Mouse (Mus musculus) ES-E14 (cell line): Measurements from ENCODE around the gene Dync2li1. TPM values are rescaled to one million over a fixed set of nuclear protein-coding genes. Genes with fewer than 3 reads are reported as not detected.

Source experiments
- DNase-seq: peaks from one replicate; pipeline ENCODE4 v3.0.0-alpha.2; 2013; ENCODE audit warnings: low read depth, low spot score
- H3K27ac ChIP-seq: 2 replicates; pipeline ENCODE4 v1.5.1; 2012; ENCODE audit warnings: low read depth, mild to moderate bottlenecking, low read length, moderate library complexity, mixed read lengths; ENCODE audit not compliant: poor library complexity, insufficient read depth, severe bottlenecking
- H3K36me3 ChIP-seq: 2 replicates; pipeline ENCODE4 v1.6.1; 2012; ENCODE audit warnings: mild to moderate bottlenecking, low read length, moderate library complexity, mixed read lengths; ENCODE audit not compliant: control insufficient read depth, poor library complexity, insufficient read depth, severe bottlenecking
- H3K4me1 ChIP-seq, 2 experiments: fragments of 150-350 bp in 1 of 2; sonication (generic) in 1 of 2; 2 replicates each; pipeline ENCODE4 v1.6.1; 2012; ENCODE audit warnings: low read length in 2 of 2, mild to moderate bottlenecking in 1 of 2, mixed read lengths in 1 of 2; ENCODE audit not compliant: control insufficient read depth in 2 of 2, insufficient read depth in 2 of 2, poor library complexity in 1 of 2
- H3K4me3 ChIP-seq, 2 experiments: fragments of 150-350 bp in 1 of 2; sonication (generic) in 1 of 2; 2 replicates each; pipeline ENCODE4 v1.5.1; 2012; ENCODE audit warnings: low read length in 2 of 2, low read depth in 1 of 2, mild to moderate bottlenecking in 1 of 2, mixed read lengths in 1 of 2; ENCODE audit not compliant: insufficient read depth in 1 of 2, poor library complexity in 1 of 2, severe bottlenecking in 1 of 2
- H3K9ac ChIP-seq: 2 replicates; pipeline ENCODE4 v1.6.1; 2012; ENCODE audit warnings: low read depth, mild to moderate bottlenecking, low read length, mixed read lengths; ENCODE audit not compliant: poor library complexity, insufficient read depth, severe bottlenecking
- H3K9me3 ChIP-seq: fragments of 150-350 bp; sonication (generic); 2 replicates; pipeline ENCODE4 v1.6.1; 2012; ENCODE audit warnings: low read depth, mild to moderate bottlenecking, low read length; ENCODE audit not compliant: control insufficient read depth, insufficient read depth
- CHD2 ChIP-seq: IDR thresholded peaks from 2 replicates; pipeline ENCODE4 v1.6.1; 2014; ENCODE audit warnings: mild to moderate bottlenecking, low read depth, low read length, inconsistent platforms
- HCFC1 ChIP-seq: IDR thresholded peaks from 2 replicates; pipeline ENCODE4 v1.6.1; 2012; ENCODE audit warnings: low read length, inconsistent platforms, borderline replicate concordance; ENCODE audit not compliant: insufficient read depth
- MAFK ChIP-seq: IDR thresholded peaks from 2 replicates; pipeline ENCODE4 v1.6.1; 2014; ENCODE audit warnings: mild to moderate bottlenecking, low read depth, low read length, inconsistent platforms; ENCODE audit not compliant: insufficient read depth
- ZC3H11A ChIP-seq: IDR thresholded peaks from 2 replicates; pipeline ENCODE4 v1.6.1; 2012; ENCODE audit warnings: low read depth, mild to moderate bottlenecking, inconsistent platforms, low read length, borderline replicate concordance
- ZNF384 ChIP-seq: IDR thresholded peaks from 2 replicates; pipeline ENCODE4 v1.6.1; 2012; ENCODE audit warnings: low read depth, low read length, inconsistent platforms
- in situ Hi-C, 2 experiments: fragments of 600-800 bp; cut with MboI; formaldehyde crosslinking; loops; one replicate each; pipeline ENCODE4 v1.15.1; 2025; ENCODE audit warnings: low sequenced_read_pairs in 2 of 2, inconsistent platforms in 1 of 2; ENCODE audit not compliant: unreplicated experiment in 2 of 2
- total RNA-seq: library from RNA; depleted of rRNA; stranded (reverse); fragments of 300-350 nt; gene quantifications from 2 replicates; pipeline ENCODE4 v1.2.3, GENCODE M21; 2012

Gene Dync2li1
- total RNA-seq, 1 experiment = 5.9 TPM

GRCm38 (mm10) chr17:84631836-84632235 is 5.5 kb downstream of the Dync2li1 start:
- in situ Hi-C loops = no loop called here
- Histone ChIP-seq H3K9ac (no peak overlapping the region), H3K36me3 (no peaks in the 10 kb centered on the region), H3K4me1 (peaks cover 0 to 2% of the 10 kb centered on the region in 2 experiments; a peak in 1 of 4 replicates), H3K27ac (no peak overlapping the region), H3K4me3 (no peak overlapping the region), H3K9me3 (no peaks in the 10 kb centered on the region)
- no peak for DNase-seq
- TF ChIP-seq HCFC1 (no peak), MAFK (no peak), CHD2 (no peak), ZNF384 (no peak), ZC3H11A (no peak)

GRCm38 (mm10) chr17:84633443-84633842 is 7.1 kb downstream of the Dync2li1 start:
- TF ChIP-seq CHD2 = no peak
- no peak for TF ChIP-seq ZC3H11A
- TF ChIP-seq HCFC1 = no peak
- no peak for TF ChIP-seq ZNF384
- TF ChIP-seq MAFK = no peak
- Histone ChIP-seq H3K4me1 (peaks cover 0 to 4% of the 10 kb centered on the region in 2 experiments; a peak in 1 of 4 replicates), H3K27ac (no peak overlapping the region), H3K36me3 (no peaks in the 10 kb centered on the region), H3K4me3 (no peak overlapping the region), H3K9ac (no peak overlapping the region), H3K9me3 (no peaks in the 10 kb centered on the region)
- DNase-seq = no peak
- in situ Hi-C loops = no loop called here

DNA sequence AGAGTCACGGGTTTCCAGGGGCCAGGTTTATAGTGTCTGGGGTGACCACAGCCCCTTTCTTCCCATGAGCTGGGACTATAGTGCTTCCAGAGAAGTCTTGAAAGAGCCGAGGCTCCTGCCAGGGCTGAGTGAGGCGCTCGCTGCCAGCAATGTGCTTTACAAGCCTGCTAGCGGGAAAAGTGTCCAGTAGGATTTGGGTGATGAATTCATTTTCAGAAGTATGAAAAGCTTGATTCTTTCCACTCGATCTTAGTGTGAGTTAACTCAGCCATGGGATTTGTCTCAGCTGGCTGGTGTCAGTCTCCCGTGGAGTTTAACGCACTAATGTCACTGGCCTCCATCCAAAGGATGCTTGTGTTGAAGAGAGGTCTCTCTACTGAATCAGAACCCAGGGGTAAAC is 10.0 kb downstream of the Dync2li1 start:
- TF ChIP-seq HCFC1 = no peak
- no peak for TF ChIP-seq CHD2
- no peak for TF ChIP-seq ZNF384
- no peak for TF ChIP-seq MAFK
- TF ChIP-seq ZC3H11A = no peak
- in situ Hi-C loops = no loop called here
- H3K9ac ChIP-seq = no peak overlapping the region
- H3K27ac ChIP-seq = no peak overlapping the region
- H3K4me3 ChIP-seq = no peak overlapping the region
- DNase-seq = no peak
- no peaks in the 10 kb centered on the region for H3K36me3 ChIP-seq
- H3K4me1 ChIP-seq = peaks cover 0 to 4% of the 10 kb centered on the region in 2 experiments; a peak in 1 of 4 replicates
- no peaks in the 10 kb centered on the region for H3K9me3 ChIP-seq

GRCm38 (mm10) chr17:84637971-84638370 is 11.7 kb downstream of the Dync2li1 start:
- DNase-seq = no peak

More at GRCm38 (mm10) chr17:84637971-84638370, 11.7 kb downstream of the Dync2li1 start:
- H3K4me1 ChIP-seq = peaks cover 0 to 4% of the 10 kb centered on the region in 2 experiments; a peak in 1 of 4 replicates
- no peaks in the 10 kb centered on the region for H3K36me3 ChIP-seq
- no peak overlapping the region for H3K9ac ChIP-seq
- no peak overlapping the region for H3K27ac ChIP-seq
- H3K4me3 ChIP-seq = no peak overlapping the region
- H3K9me3 ChIP-seq = no peaks in the 10 kb centered on the region
- no peak for TF ChIP-seq CHD2
- no peak for TF ChIP-seq HCFC1
- no peak for TF ChIP-seq MAFK
- no peak for TF ChIP-seq ZC3H11A
- TF ChIP-seq ZNF384 = no peak
- in situ Hi-C loops = no loop called here
